Mouse (Mus musculus): Measurements from ENCODE around the gene Grsf1. TPM values are rescaled to one million over a fixed set of nuclear protein-coding genes. Genes with fewer than 3 reads are reported as not detected.

Grsf1 gene
- polyA plus RNA-seq, 1 experiment from 2014 or later, result 31.2 TPM

GRCm38 (mm10) chr5:88702041-88702440 lies 26.1 kb upstream of the Grsf1 start:
- Histone ChIP-seq H3K4me2 (replicated peaks; ENCODE audit: low read depth) (no peak overlapping the region), H3K9me3 (ENCODE audit: control insufficient read depth) (no peaks in the 10 kb centered on the region), H3K36me3 (ENCODE audit: control insufficient read depth, insufficient read depth) (no peaks in the 10 kb centered on the region), H3K27ac (ENCODE audit: low read depth, low read length) (no peak overlapping the region), H3K4me1 (replicated peaks; ENCODE audit: control insufficient read depth, insufficient read depth, low read length) (no peaks in the 10 kb centered on the region), H3K27me3 (replicated peaks; ENCODE audit: control insufficient read depth, insufficient read depth, low read length) (no peaks in the 10 kb centered on the region), H3K4me3 (ENCODE audit: low read depth, low read length) (no peak overlapping the region), H3K9ac (ENCODE audit: low read depth, low read length) (no peak overlapping the region)
- no peak for TF ChIP-seq CTCF (IDR thresholded peaks at IDR 0.05; ENCODE audit: low read depth)
- ATAC-seq, result peak; percentile 80
- WGBS, result 41% methylated on average over 4 of the region's 4 CpGs

GRCm38 (mm10) chr5:88699251-88699913 lies 23.4 kb upstream of the Grsf1 start:
- no peaks in the 10 kb centered on the region for H3K4me1 ChIP-seq (replicated peaks; ENCODE audit: control insufficient read depth, insufficient read depth, low read length)
- 44% methylated on average over 4 of the region's 4 CpGs for WGBS
- no peak for TF ChIP-seq CTCF (IDR thresholded peaks at IDR 0.05; ENCODE audit: low read depth)
- H3K27me3 ChIP-seq (replicated peaks; ENCODE audit: control insufficient read depth, insufficient read depth, low read length), result no peaks in the 10 kb centered on the region
- H3K4me2 ChIP-seq (replicated peaks; ENCODE audit: low read depth), result no peak overlapping the region
- no peak overlapping the region for H3K4me3 ChIP-seq (ENCODE audit: low read depth, low read length)
- no peak for ATAC-seq
- no peaks in the 10 kb centered on the region for H3K9me3 ChIP-seq (ENCODE audit: control insufficient read depth)
- H3K27ac ChIP-seq (ENCODE audit: low read depth, low read length), result no peak overlapping the region
- no peaks in the 10 kb centered on the region for H3K36me3 ChIP-seq (ENCODE audit: control insufficient read depth, insufficient read depth)
- no peak overlapping the region for H3K9ac ChIP-seq (ENCODE audit: low read depth, low read length)

GRCm38 (mm10) chr5:88697291-88697690 lies 21.3 kb upstream of the Grsf1 start:
- H3K9ac ChIP-seq (ENCODE audit: low read depth, low read length), result no peak overlapping the region
- WGBS, result 77% methylated on average over 5 of the region's 5 CpGs
- H3K9me3 ChIP-seq (ENCODE audit: control insufficient read depth), result no peaks in the 10 kb centered on the region
- H3K27me3 ChIP-seq (replicated peaks; ENCODE audit: control insufficient read depth, insufficient read depth, low read length), result no peaks in the 10 kb centered on the region
- no peak overlapping the region for H3K4me3 ChIP-seq (ENCODE audit: low read depth, low read length)
- no peak for ATAC-seq
- H3K27ac ChIP-seq (ENCODE audit: low read depth, low read length), result no peak overlapping the region
- no peak for TF ChIP-seq CTCF (IDR thresholded peaks at IDR 0.05; ENCODE audit: low read depth)
- H3K4me2 ChIP-seq (replicated peaks; ENCODE audit: low read depth), result no peak overlapping the region
- no peaks in the 10 kb centered on the region for H3K36me3 ChIP-seq (ENCODE audit: control insufficient read depth, insufficient read depth)
- H3K4me1 ChIP-seq (replicated peaks; ENCODE audit: control insufficient read depth, insufficient read depth, low read length), result no peaks in the 10 kb centered on the region

- Histone ChIP-seq H3K9ac (ENCODE audit: low read depth, low read length) (no peak overlapping the region), H3K4me3 (ENCODE audit: low read depth, low read length) (no peak overlapping the region), H3K4me1 (replicated peaks; ENCODE audit: control insufficient read depth, insufficient read depth, low read length) (no peaks in the 10 kb centered on the region), H3K9me3 (ENCODE audit: control insufficient read depth) (no peaks in the 10 kb centered on the region), H3K27me3 (replicated peaks; ENCODE audit: control insufficient read depth, insufficient read depth, low read length) (no peaks in the 10 kb centered on the region), H3K4me2 (replicated peaks; ENCODE audit: low read depth) (no peak overlapping the region), H3K27ac (ENCODE audit: low read depth, low read length) (no peak overlapping the region), H3K36me3 (ENCODE audit: control insufficient read depth, insufficient read depth) (no peaks in the 10 kb centered on the region)
- no peak for TF ChIP-seq CTCF (IDR thresholded peaks at IDR 0.05; ENCODE audit: low read depth)
- no peak for ATAC-seq
These were observed 17.1 kb upstream of the Grsf1 start for GRCm38 (mm10) chr5:88693057-88693456.

GRCm38 (mm10) chr5:88692586-88692985 lies 16.6 kb upstream of the Grsf1 start:
- H3K27ac ChIP-seq (ENCODE audit: low read depth, low read length), result no peak overlapping the region
- no peaks in the 10 kb centered on the region for H3K27me3 ChIP-seq (replicated peaks; ENCODE audit: control insufficient read depth, insufficient read depth, low read length)
- no peak overlapping the region for H3K4me3 ChIP-seq (ENCODE audit: low read depth, low read length)
- H3K9me3 ChIP-seq (ENCODE audit: control insufficient read depth), result no peaks in the 10 kb centered on the region
- no peak overlapping the region for H3K4me2 ChIP-seq (replicated peaks; ENCODE audit: low read depth)
- H3K36me3 ChIP-seq (ENCODE audit: control insufficient read depth, insufficient read depth), result no peaks in the 10 kb centered on the region
- no peak overlapping the region for H3K9ac ChIP-seq (ENCODE audit: low read depth, low read length)
- WGBS, result 93% methylated on average over 4 of the region's 4 CpGs
- no peak for ATAC-seq
- no peaks in the 10 kb centered on the region for H3K4me1 ChIP-seq (replicated peaks; ENCODE audit: control insufficient read depth, insufficient read depth, low read length)
- TF ChIP-seq CTCF (IDR thresholded peaks at IDR 0.05; ENCODE audit: low read depth), result no peak

GRCm38 (mm10) chr5:88691506-88692095 lies 15.6 kb upstream of the Grsf1 start:
- H3K27me3 ChIP-seq (replicated peaks; ENCODE audit: control insufficient read depth, insufficient read depth, low read length), result no peaks in the 10 kb centered on the region
- no peaks in the 10 kb centered on the region for H3K36me3 ChIP-seq (ENCODE audit: control insufficient read depth, insufficient read depth)
- H3K9me3 ChIP-seq (ENCODE audit: control insufficient read depth), result no peaks in the 10 kb centered on the region
- ATAC-seq, result no peak
- TF ChIP-seq CTCF (IDR thresholded peaks at IDR 0.05; ENCODE audit: low read depth), result no peak
- H3K4me3 ChIP-seq (ENCODE audit: low read depth, low read length), result no peak overlapping the region
- 28% methylated on average over 6 of the region's 6 CpGs for WGBS
- H3K4me2 ChIP-seq (replicated peaks; ENCODE audit: low read depth), result no peak overlapping the region
- H3K27ac ChIP-seq (ENCODE audit: low read depth, low read length), result no peak overlapping the region
- H3K4me1 ChIP-seq (replicated peaks; ENCODE audit: control insufficient read depth, insufficient read depth, low read length), result no peaks in the 10 kb centered on the region
- no peak overlapping the region for H3K9ac ChIP-seq (ENCODE audit: low read depth, low read length)

Data from intestine, postnatal 0 days (tissue).